Mouse (Mus musculus): ENCODE data around the gene Rac2.

GRCm38 (mm10) chr15:78527973-78528372 is 44.6 kb downstream of the Rac2 start:
- TF ChIP-seq CTCF (IDR thresholded peaks at IDR 0.05; ENCODE audit: low read depth, low read length) = no peak
- TF ChIP-seq POLR2A (IDR thresholded peaks at IDR 0.05; ENCODE audit: extremely low read depth, insufficient read depth, low read length) = no peak
